Mouse (Mus musculus): ENCODE results near the gene Adamtsl2.

- TF ChIP-seq CTCF (IDR thresholded peaks at IDR 0.05; ENCODE audit: low read depth, low read length) = no peak
- TF ChIP-seq POLR2A (IDR thresholded peaks at IDR 0.05; ENCODE audit: borderline replicate concordance, low read depth, low read length) = no peak
Measured at GRCm38 (mm10) chr2:27146840-27147239, 67.7 kb downstream of the Adamtsl2 start.
